Mouse (Mus musculus) spleen, adult 2 months (tissue): ENCODE data around the gene Zfp111.

Experiments
- CTCF ChIP-seq: fragments of 200-500 bp; IDR thresholded peaks from 2 replicates; pipeline ENCODE4 v1.5.1; 2011; ENCODE audit warnings: mild to moderate bottlenecking, inconsistent platforms; ENCODE audit not compliant: insufficient read depth, insufficient read length, insufficient replicate concordance; ENCODE audit errors: extremely low read depth
- POLR2A ChIP-seq: fragments of 200-500 bp; IDR thresholded peaks from 2 replicates; pipeline ENCODE4 v1.6.1; 2011; ENCODE audit warnings: low read depth, low read length, inconsistent platforms

DNA sequence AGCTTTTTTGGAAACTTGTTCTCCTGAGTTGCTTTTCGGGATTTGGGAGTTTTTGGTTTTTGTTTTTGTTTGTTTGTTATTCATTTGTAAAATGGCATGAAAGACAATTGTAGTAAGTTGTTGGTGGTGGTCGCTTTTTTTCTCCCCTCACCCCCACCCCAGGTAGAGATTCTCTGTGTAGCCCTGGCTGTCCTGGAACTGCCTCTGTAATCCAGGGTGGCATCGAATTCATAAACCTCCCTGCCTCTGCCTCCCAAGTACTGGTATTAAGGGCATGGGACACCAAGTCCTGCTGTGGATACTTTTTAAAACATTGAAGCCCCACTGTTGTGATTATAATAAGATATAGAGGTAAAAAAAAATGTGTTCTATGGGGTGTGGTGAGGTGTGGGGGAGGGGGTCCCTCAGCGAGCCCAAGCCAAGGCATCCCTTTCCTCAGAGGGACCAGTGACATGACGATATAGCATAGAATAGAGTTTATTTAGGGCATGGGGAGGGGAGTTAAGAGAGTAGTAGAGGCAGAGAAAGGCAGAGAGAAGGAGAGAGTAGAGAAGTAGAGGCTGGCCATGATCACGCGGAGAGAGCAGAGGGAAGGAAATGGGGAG lies 2.9 kb downstream of the Zfp111 start:
- TF ChIP-seq POLR2A (no peak), CTCF (no peak)
